Mouse (Mus musculus) erythroid progenitor cell, adult 5-6 weeks (primary cell): Measurements from ENCODE around the gene Eva1c. TPM values are rescaled to one million over a fixed set of nuclear protein-coding genes. Genes with fewer than 3 reads are reported as not detected.

Source experiments
- ATAC-seq: replicated peaks from 2 replicates; pipeline ENCODE4 v1.8.0; 2016; ENCODE audit warnings: moderate number of reproducible peaks, mild to moderate bottlenecking, moderate TSS enrichment, inconsistent platforms; ENCODE audit not compliant: poor library complexity, low FRiP score, severe bottlenecking
- total RNA-seq, 2 experiments: library from RNA; stranded (forward) in 1 of 2; stranded (reverse) in 1 of 2; fragments of 150-400 nt in 1 of 2; fragments of 186-747, 209-891 nt in 1 of 2; gene quantifications; 2 replicates each; pipeline versions ENCODE4 v1.2.3 to v1.2.4; 2015 to 2017; ENCODE audit warnings: low replicate concordance in 2 of 2

Eva1c gene
- total RNA-seq (2015; ENCODE audit: low replicate concordance) (0.84 TPM in 1 of 2 replicates, not detected in the other), total RNA-seq (2017; ENCODE audit: low replicate concordance) (0.13 TPM in 1 of 2 replicates, not detected in the other)

DNA sequence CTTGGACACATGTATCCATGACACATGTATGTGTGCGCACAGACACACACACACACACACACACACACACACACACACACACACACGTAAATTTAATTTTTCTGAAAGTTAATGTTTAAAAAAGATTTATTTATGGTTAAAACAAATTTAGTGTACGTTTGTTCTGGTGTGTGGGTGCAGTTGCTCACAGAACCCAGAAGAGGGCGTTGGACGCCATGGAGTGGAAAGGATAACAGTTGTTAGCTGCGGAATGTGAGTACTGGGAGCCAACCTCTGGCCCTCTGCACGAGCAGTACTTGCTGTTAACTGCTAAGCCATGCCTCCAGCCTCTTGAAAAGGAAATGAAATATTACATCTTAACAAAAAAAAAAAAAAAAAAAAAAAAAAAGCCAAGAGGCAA lies at the start of gene Eva1c:
TSS of gene Eva1c (plus strand) at position 263 of the 400 bp plus-strand sequence.
- no peak for ATAC-seq

DNA sequence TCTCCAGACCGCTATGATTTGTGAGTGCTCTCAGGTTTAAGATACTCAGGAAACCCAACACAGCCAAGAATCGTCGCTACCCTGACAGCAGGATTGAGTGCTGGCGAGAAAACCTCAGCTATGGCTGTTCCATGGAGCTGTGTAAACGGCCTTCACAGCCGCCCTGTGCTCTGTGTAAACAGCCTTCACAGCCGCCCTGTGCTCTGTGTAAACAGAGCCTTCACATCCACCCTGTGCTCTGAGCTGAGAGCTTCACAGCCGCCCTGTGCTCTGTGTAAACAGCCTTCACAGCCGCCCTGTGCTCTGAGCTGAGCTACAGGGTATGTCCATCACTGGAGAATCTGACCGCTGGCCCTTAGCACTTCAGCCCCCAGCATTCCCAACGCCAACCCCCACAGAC lies 46.7 kb upstream of the Eva1c start:
- ATAC-seq: no peak

- ATAC-seq: no peak
Observed at GRCm38 (mm10) chr16:90783302-90783701, 43.2 kb upstream of the Eva1c start.

DNA sequence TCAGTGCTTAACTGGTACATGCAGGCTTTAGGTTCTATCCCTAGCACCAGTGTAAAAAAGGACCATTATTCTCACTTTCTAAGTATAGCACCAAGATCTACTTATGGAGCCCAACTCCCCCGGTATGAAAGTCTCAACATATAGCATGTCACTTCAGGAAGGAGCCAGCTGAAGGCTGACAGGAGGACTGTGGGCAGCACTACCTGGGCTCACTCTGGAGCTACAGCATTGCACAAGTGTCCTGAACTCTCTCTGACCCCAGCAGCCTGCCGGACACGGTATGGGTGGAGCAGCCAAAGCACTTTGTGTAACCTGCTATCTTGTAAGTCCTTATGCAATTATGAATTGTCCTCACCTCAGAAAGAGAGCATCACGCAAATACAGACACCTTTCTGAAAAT lies 41.3 kb upstream of the Eva1c start:
- no peak for ATAC-seq

DNA sequence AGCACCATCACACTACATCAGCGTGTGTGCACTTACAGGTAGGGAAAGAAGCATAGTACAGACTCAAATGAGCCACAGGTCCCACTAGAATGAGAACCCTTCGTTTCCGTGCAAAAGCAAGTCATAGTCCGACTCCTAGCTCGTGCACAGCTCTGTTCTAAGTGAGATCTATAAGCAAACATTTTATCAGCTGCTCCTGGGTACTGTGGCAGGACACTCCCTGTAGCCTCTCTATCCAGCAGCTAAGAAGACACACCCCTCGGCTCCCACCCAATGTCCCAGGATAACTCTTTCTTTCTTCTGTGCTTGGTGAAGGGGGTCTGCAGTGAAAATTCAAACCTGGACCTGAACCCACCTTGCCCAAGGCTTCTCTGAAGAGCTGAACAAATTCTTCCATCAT lies 37.9 kb upstream of the Eva1c start:
- no peak for ATAC-seq

DNA sequence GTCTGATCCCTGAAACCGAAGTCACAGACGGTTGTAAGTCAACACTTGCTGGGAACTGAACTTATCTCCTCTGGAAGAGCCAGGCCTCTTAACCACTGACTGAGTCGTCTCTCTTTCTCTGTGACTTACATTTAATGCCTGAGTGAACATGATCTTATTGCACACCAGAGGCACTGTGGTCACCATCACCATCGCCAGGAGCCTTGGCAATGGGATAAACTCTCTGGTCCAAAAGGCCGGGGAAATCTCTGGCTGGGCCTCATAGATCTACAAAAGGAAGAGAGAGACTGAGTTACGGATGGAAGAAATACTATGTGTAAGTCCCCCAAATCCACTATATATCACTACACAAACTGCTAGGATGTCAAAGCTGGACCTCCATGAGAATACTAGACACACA lies 35.6 kb upstream of the Eva1c start:
- no peak for ATAC-seq

DNA sequence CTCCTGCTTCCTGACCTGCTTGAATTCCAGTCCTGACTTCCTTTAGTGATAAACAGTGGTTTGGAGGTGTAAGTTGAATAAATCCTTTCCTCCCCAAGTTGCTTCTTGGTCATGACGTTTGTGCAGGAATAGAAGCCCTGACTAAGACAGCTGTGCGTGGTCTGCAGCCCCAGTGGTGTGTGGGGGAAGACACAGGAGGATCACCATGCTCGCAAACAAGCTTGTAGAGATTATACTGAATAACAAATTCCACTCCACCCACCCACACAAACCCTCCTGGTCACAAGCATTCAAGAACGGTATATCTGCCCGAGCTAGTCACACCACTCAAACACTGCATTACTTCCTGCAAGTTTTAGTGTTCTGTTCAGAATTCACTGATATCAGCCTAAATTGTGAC lies 34.5 kb upstream of the Eva1c start:
- no peak for ATAC-seq

- no peak for ATAC-seq
Observed at GRCm38 (mm10) chr16:90792500-90792899, 34.0 kb upstream of the Eva1c start.

DNA sequence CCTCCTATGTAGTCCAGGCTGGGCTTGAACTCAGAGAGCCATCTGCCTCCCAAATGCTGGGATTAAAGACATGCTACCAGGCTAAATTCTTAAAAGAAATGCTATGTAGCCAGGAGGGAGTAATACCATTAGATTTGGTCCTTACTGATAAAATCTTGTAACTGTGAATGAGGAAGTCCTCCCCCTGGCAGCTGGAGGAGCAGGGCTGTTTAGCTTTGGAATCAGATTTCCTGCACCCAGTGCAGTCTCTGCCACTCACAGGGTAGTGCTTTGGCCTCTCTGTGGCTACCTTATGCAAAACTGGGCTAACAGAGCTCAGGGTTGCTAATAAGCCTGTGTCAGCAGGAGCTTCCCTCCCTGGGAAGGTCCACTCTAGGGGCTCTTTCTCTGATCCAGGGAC lies 31.8 kb upstream of the Eva1c start:
- no peak for ATAC-seq

DNA sequence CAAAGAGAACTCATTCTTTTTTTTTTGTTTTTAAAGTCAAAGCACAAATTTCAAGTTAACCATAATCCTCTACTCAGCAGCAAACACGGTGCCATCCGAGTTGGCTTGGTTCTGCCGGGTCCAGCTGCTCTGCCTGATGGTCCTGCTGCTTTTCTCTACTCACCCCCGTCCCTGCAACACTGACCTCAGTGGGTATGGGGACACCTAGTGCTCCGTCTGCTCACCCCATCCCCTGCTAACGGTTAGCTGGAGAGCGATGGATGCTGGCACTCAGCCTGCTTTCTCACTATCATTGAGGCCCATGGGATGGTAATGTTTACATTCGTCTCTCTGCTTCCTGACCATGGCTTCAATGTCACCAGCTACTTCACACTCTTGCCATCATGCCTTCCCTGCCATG lies 28.1 kb upstream of the Eva1c start:
- no peak for ATAC-seq

DNA sequence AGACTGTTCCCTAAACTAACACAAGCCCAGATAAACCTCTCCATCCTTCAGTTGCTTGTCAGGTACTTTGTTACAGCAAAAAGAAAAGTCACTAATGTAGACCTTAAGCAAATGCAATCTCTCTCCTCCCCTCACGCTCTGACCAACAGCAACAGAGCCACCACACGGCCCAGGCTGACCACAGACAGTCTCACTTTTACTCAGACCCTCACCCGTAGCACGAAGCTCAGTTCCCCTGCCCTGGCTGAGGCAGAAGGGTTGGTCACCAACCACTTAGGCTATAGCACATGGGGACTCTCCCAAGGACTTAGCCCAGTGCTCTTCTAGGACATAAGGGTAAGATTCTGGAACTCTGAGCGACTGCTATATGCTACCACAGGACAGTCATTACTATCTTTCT lies 27.7 kb upstream of the Eva1c start:
- no peak for ATAC-seq

- no peak for ATAC-seq
Observed at GRCm38 (mm10) chr16:90799840-90800239, 26.7 kb upstream of the Eva1c start.

GRCm38 (mm10) chr16:90801251-90801650 lies 25.3 kb upstream of the Eva1c start:
- ATAC-seq: no peak

- peak; percentile 53; the same call in 1 of the 2 replicates for ATAC-seq
Observed at GRCm38 (mm10) chr16:90801928-90802327, 24.6 kb upstream of the Eva1c start.

DNA sequence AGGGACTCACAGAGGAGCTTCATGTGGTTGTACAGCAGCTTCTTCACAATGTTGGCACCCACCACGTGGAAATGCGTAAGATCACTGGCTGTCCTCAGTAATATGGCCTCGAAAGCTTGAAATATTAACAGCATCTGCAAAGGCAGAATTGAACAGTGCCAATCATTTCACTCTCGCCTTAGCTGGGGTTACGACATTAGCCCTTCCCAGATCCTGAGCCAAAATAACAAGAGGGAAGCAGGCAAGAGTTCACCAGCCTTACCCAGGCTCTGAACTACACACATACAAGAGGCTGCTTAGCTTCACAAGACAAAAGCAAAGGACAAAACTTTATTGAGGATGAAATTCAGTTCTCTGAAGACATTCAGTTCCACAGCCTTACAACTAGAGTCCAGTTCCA lies 22.1 kb upstream of the Eva1c start:
- ATAC-seq: no peak

DNA sequence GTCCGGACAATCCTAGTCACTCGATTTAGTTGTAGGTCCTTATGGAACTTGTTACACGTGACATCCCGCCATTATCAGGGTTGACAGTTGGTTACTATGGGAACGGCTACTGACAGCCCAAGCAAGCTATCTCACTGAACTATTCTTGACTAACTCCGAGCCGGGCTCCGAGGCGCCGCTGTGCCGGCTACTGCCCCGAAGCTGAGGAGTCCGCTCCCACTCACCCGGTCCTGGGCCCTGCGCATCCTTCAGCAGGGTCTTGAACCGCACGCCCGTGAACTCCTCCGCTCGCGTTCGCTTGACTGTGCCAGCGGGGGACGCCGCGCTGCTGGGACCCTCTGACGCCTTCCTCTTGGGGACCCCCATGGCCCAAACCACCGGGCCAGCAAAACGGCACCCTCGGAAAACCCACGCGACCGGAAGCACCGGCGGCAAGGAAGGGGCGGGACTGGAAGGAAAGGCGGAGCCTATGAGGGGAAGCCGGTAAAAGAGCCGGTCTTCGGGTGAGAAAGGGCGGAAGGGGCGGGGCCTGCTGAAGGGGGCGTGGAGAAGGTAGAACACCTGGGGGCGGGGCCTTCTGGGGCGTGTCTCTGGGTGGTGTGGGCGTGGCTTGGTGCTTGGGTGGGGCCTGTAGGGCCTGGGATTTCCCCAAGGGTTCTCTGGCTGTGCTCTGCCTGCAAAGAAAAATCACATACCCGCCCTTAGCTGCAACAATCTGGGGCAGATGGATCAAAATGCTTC lies 16.4 kb upstream of the Eva1c start, which contains the start of gene Urb1:
TSS of gene Urb1 (minus strand) at position 439 of the 741 bp plus-strand sequence.
- peak; percentile 92 for ATAC-seq

GRCm38 (mm10) chr16:90810716-90811256 lies 15.7 kb upstream of the Eva1c start:
- no peak for ATAC-seq

DNA sequence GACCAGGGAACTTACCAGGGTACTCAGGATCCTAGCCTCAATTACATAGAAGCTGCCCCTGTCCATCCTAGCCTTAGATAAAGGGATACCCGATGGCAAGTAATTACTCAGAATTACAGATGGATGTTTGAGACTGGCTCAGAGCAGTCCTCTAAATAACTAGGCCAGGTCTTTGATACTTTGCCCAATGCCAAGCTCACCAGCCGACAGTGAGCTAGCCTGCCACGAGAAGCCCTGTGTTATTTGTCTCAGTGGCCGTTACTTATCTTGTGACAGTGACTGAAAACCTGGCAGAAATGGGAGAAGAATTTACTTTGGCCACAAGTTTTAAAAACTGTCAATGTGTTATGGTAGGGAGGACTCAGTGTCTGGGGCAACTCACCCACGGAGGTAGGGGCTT lies 14.4 kb upstream of the Eva1c start:
- no peak for ATAC-seq

GRCm38 (mm10) chr16:90820326-90820725 lies 6.2 kb upstream of the Eva1c start:
- no peak for ATAC-seq

- ATAC-seq: no peak
Observed at GRCm38 (mm10) chr16:90821046-90821697, 5.3 kb upstream of the Eva1c start.
